Mouse (Mus musculus): ENCODE results near the gene Tenm4.

Tenm4 gene

GRCm38 (mm10) chr7:96769784-96770183, 598.7 kb downstream of the Tenm4 start:
- no peak for DNase-seq (ENCODE audit: low read depth, low spot score)

GRCm38 (mm10) chr7:96772966-96773365, 601.9 kb downstream of the Tenm4 start:
- peak; percentile 78 for DNase-seq (ENCODE audit: low read depth, low spot score)

- peak; percentile 72 for DNase-seq (ENCODE audit: low read depth, low spot score)
Measured at GRCm38 (mm10) chr7:96773585-96774225, 602.7 kb downstream of the Tenm4 start.

GRCm38 (mm10) chr7:96775080-96775486, 604.0 kb downstream of the Tenm4 start:
- no peak for DNase-seq (ENCODE audit: low read depth, low spot score)

- no peak for DNase-seq (ENCODE audit: low read depth, low spot score)
Measured at GRCm38 (mm10) chr7:96777938-96778600, 607.0 kb downstream of the Tenm4 start.

GRCm38 (mm10) chr7:96778601-96778969, 607.5 kb downstream of the Tenm4 start:
- no peak for DNase-seq (ENCODE audit: low read depth, low spot score)

GRCm38 (mm10) chr7:96780556-96780955, 609.5 kb downstream of the Tenm4 start:
- DNase-seq (ENCODE audit: low read depth, low spot score), result no peak

GRCm38 (mm10) chr7:96781068-96781467, 610.0 kb downstream of the Tenm4 start:
- no peak for DNase-seq (ENCODE audit: low read depth, low spot score)

GRCm38 (mm10) chr7:96782686-96783085, 611.6 kb downstream of the Tenm4 start:
- no peak for DNase-seq (ENCODE audit: low read depth, low spot score)

GRCm38 (mm10) chr7:96785808-96786207, 614.8 kb downstream of the Tenm4 start:
- no peak for DNase-seq (ENCODE audit: low read depth, low spot score)

GRCm38 (mm10) chr7:96786262-96787044, 615.4 kb downstream of the Tenm4 start:
- no peak for DNase-seq (ENCODE audit: low read depth, low spot score)

- no peak for DNase-seq (ENCODE audit: low read depth, low spot score)
Measured at GRCm38 (mm10) chr7:96788135-96788534, 617.1 kb downstream of the Tenm4 start.

- DNase-seq (ENCODE audit: low read depth, low spot score), result peak; percentile 82
Measured at GRCm38 (mm10) chr7:96790326-96790725, 619.3 kb downstream of the Tenm4 start.

GRCm38 (mm10) chr7:96792456-96793229, 621.6 kb downstream of the Tenm4 start:
- no peak for DNase-seq (ENCODE audit: low read depth, low spot score)

GRCm38 (mm10) chr7:96796033-96796741, 625.1 kb downstream of the Tenm4 start:
- peak; percentile 96 for DNase-seq (ENCODE audit: low read depth, low spot score)

- DNase-seq (ENCODE audit: low read depth, low spot score), result peak; percentile 82
Measured at GRCm38 (mm10) chr7:96796788-96797485, 625.9 kb downstream of the Tenm4 start.

- no peak for DNase-seq (ENCODE audit: low read depth, low spot score)
Measured at GRCm38 (mm10) chr7:96797716-96798332, 626.8 kb downstream of the Tenm4 start.

- no peak for DNase-seq (ENCODE audit: low read depth, low spot score)
Measured at GRCm38 (mm10) chr7:96799816-96800215, 628.8 kb downstream of the Tenm4 start.

- DNase-seq (ENCODE audit: low read depth, low spot score), result no peak
Measured at GRCm38 (mm10) chr7:96801368-96801767, 630.3 kb downstream of the Tenm4 start.

- DNase-seq (ENCODE audit: low read depth, low spot score), result no peak
Measured at GRCm38 (mm10) chr7:96802216-96802615, 631.2 kb downstream of the Tenm4 start.

All from brain, adult 2 months (tissue).